8 mouse cellular contexts compared by ENCODE assay signal in genomic region chr8:84832759-84833742, GRCm38 (mm10). TPM values are rescaled to one million over a fixed set of nuclear protein-coding genes. Genes with fewer than 3 reads are reported as not detected.
DNase-seq lines count a peak whose midpoint lies in the region; ATAC-seq and TF ChIP-seq lines count a peak whose summit lies in the region.

No protein-coding gene starts in this region.

- H3K4me2 ChIP-seq in embryonic facial prominence, embryonic 12.5 days (replicated peaks): peak overlapping the region; percentile 55
- H3K4me2 ChIP-seq in intestine, embryonic 16.5 days (ENCODE audit: low read depth, low read length): peak overlapping the region; percentile 53
- H3K4me2 ChIP-seq in neural tube, embryonic 14.5 days (ENCODE audit: low read depth, low read length): peak overlapping the region; percentile 51

- ATAC-seq in embryonic facial prominence, embryonic 12.5 days (ENCODE audit: insufficient number of reproducible peaks, insufficient read depth, low FRiP score, low TSS enrichment): no peak
- no peak for ATAC-seq in intestine, embryonic 16.5 days
- no peak for ATAC-seq in neural tube, embryonic 14.5 days (ENCODE audit: low read depth)

- intact Hi-C loops in left cerebral cortex, adult 2 months (cut with DNase I): no loop called here
- intact Hi-C loops in left cerebral cortex, postnatal 14 days (cut with DNase I): no loop called here

- H3K9me3 ChIP-seq in embryonic facial prominence, embryonic 12.5 days: no peaks in the 10 kb centered on the region
- no peaks in the 10 kb centered on the region for H3K9me3 ChIP-seq in intestine, embryonic 16.5 days (ENCODE audit: control insufficient read depth, low read length)
- H3K9me3 ChIP-seq in neural tube, embryonic 14.5 days (ENCODE audit: control insufficient read depth, low read length): no peaks in the 10 kb centered on the region

- peak overlapping the region; percentile 88 for H3K9ac ChIP-seq in embryonic facial prominence, embryonic 12.5 days
- H3K9ac ChIP-seq in intestine, embryonic 16.5 days (ENCODE audit: low read depth, low read length): peak overlapping the region; percentile 100
- peak overlapping the region; percentile 85 for H3K9ac ChIP-seq in neural tube, embryonic 14.5 days (replicated peaks; ENCODE audit: low read depth, low read length)

- H3K4me1 ChIP-seq in embryonic facial prominence, embryonic 12.5 days: peaks cover 25% of the 10 kb centered on the region
- H3K4me1 ChIP-seq in intestine, embryonic 16.5 days (ENCODE audit: control insufficient read depth, insufficient read depth, low read length): peaks cover 21% of the 10 kb centered on the region
- H3K4me1 ChIP-seq in neural tube, embryonic 14.5 days (ENCODE audit: control insufficient read depth, insufficient read depth, low read length): peaks cover 13% of the 10 kb centered on the region

- peak overlapping the region; percentile 94 for H3K27ac ChIP-seq in left cerebral cortex, adult 2 months
- H3K27ac ChIP-seq in embryonic facial prominence, embryonic 12.5 days: peak overlapping the region; percentile 89
- peak overlapping the region; percentile 94; the same call in 1 of the 2 replicates for H3K27ac ChIP-seq in intestine, embryonic 16.5 days (ENCODE audit: low read length)
- H3K27ac ChIP-seq in neural tube, embryonic 14.5 days (ENCODE audit: low read depth, low read length): peak overlapping the region; percentile 90

- H3K4me3 ChIP-seq in left cerebral cortex, adult 2 months: peak overlapping the region; percentile 96
- H3K4me3 ChIP-seq in embryonic facial prominence, embryonic 12.5 days: peak overlapping the region; percentile 75
- H3K4me3 ChIP-seq in intestine, embryonic 16.5 days (ENCODE audit: low read length): peak overlapping the region; percentile 93
- H3K4me3 ChIP-seq in neural tube, embryonic 14.5 days (ENCODE audit: low read depth, low read length): peak overlapping the region; percentile 77

- TF ChIP-seq CTCF in left cerebral cortex, adult 2 months (IDR thresholded peaks at IDR 0.05): no peak; the same call in none of the 2 replicates

- peaks cover 44% of the 10 kb centered on the region for H3K36me3 ChIP-seq in embryonic facial prominence, embryonic 12.5 days
- H3K36me3 ChIP-seq in intestine, embryonic 16.5 days (ENCODE audit: control insufficient read depth, insufficient read depth, low read length): peaks cover 16% of the 10 kb centered on the region; the same call in 1 of the 2 replicates
- H3K36me3 ChIP-seq in neural tube, embryonic 14.5 days (ENCODE audit: control insufficient read depth, insufficient read depth, low read length): peaks cover 38% of the 10 kb centered on the region

- 66% methylated on average over 10 of the region's 10 CpGs for WGBS in embryonic facial prominence, embryonic 12.5 days
- 53% methylated on average over 10 of the region's 10 CpGs for WGBS in intestine, embryonic 16.5 days
- WGBS in neural tube, embryonic 14.5 days: 62% methylated on average over 10 of the region's 10 CpGs

- no peaks in the 10 kb centered on the region for H3K27me3 ChIP-seq in embryonic facial prominence, embryonic 12.5 days
- H3K27me3 ChIP-seq in intestine, embryonic 16.5 days (replicated peaks; ENCODE audit: control insufficient read depth, insufficient read depth, low read length): no peaks in the 10 kb centered on the region
- no peaks in the 10 kb centered on the region for H3K27me3 ChIP-seq in neural tube, embryonic 14.5 days (ENCODE audit: control insufficient read depth, insufficient read depth, low read length)

- DNase-seq in left cerebral cortex, adult 2 months (ENCODE audit: extremely low spot score in 1 of 2, low spot score in 2 of 2): no peak
- DNase-seq in left cerebral cortex, postnatal 14 days (ENCODE audit: low spot score in 2 of 2): no peak
- DNase-seq in thymus, postnatal 36 days: no peak
- DNase-seq in right cerebral cortex, adult 18-20 months: no peak
- no peak for DNase-seq in frontal cortex, postnatal 25 days (ENCODE audit: low spot score in 2 of 2)

RNA-seq across cellular contexts. Expression of gene Gadd45gip1, which starts 1.7 kb away (rescaled TPM):
- 10 to 100 TPM; 23.9 to 25.8 TPM for total RNA-seq in left cerebral cortex, adult 2 months (2021)
- total RNA-seq in left cerebral cortex, postnatal 14 days (2021): 10 to 100 TPM; 23.4 to 23.6 TPM
- polyA plus RNA-seq in embryonic facial prominence, embryonic 12.5 days (2016; fragmentation: Nextera tagmentation; extraction: Ambion mirVana): 46.7 and 46.8 TPM in 2 replicates
- 61.8 and 63.4 TPM in 2 replicates for polyA plus RNA-seq in intestine, embryonic 16.5 days (2015; fragmentation: Nextera tagmentation; extraction: Ambion mirVana)
- polyA plus RNA-seq in neural tube, embryonic 14.5 days (2014; fragmentation: Nextera tagmentation; extraction: Ambion mirVana): 33.1 and 39.8 TPM in 2 replicates

RNA-seq across cellular contexts. Expression of gene Rad23a, which starts 7.4 kb away (rescaled TPM):
- 10 to 100 TPM; 77.7 to 77.8 TPM for total RNA-seq in left cerebral cortex, adult 2 months (2021)
- 10 to 100 TPM; 59.5 to 72.0 TPM for total RNA-seq in left cerebral cortex, postnatal 14 days (2021)
- 96.0 TPM in 2 replicates for polyA plus RNA-seq in embryonic facial prominence, embryonic 12.5 days (2016; fragmentation: Nextera tagmentation; extraction: Ambion mirVana)
- polyA plus RNA-seq in intestine, embryonic 16.5 days (2015; fragmentation: Nextera tagmentation; extraction: Ambion mirVana): 109 and 115 TPM in 2 replicates
- 69.4 and 78.1 TPM in 2 replicates for polyA plus RNA-seq in neural tube, embryonic 14.5 days (2014; fragmentation: Nextera tagmentation; extraction: Ambion mirVana)

RNA-seq across cellular contexts. Expression of gene Dand5, which starts 10.4 kb away (rescaled TPM):
- total RNA-seq in left cerebral cortex, adult 2 months (2021): 10 to 100 TPM in 1 of 2 experiments, 1 to 10 TPM in 1; 9.7 to 11.1 TPM
- 1 to 10 TPM; 8.0 to 9.6 TPM for total RNA-seq in left cerebral cortex, postnatal 14 days (2021)
- 5.3 and 5.5 TPM in 2 replicates for polyA plus RNA-seq in embryonic facial prominence, embryonic 12.5 days (2016; fragmentation: Nextera tagmentation; extraction: Ambion mirVana)
- polyA plus RNA-seq in intestine, embryonic 16.5 days (2015; fragmentation: Nextera tagmentation; extraction: Ambion mirVana): 4.2 and 4.4 TPM in 2 replicates
- polyA plus RNA-seq in neural tube, embryonic 14.5 days (2014; fragmentation: Nextera tagmentation; extraction: Ambion mirVana): 12.3 and 16.9 TPM in 2 replicates

RNA-seq across cellular contexts. Expression of gene Calr, which starts 13.7 kb away (rescaled TPM):
- total RNA-seq in left cerebral cortex, adult 2 months (2021): 100 to 1,000 TPM; 459 to 496 TPM
- total RNA-seq in left cerebral cortex, postnatal 14 days (2021): 100 to 1,000 TPM; 495 to 553 TPM
- polyA plus RNA-seq in embryonic facial prominence, embryonic 12.5 days (2016; fragmentation: Nextera tagmentation; extraction: Ambion mirVana): 919 and 944 TPM in 2 replicates
- polyA plus RNA-seq in intestine, embryonic 16.5 days (2015; fragmentation: Nextera tagmentation; extraction: Ambion mirVana): 1,204 and 1,241 TPM in 2 replicates
- polyA plus RNA-seq in neural tube, embryonic 14.5 days (2014; fragmentation: Nextera tagmentation; extraction: Ambion mirVana): 615 and 623 TPM in 2 replicates

RNA-seq across cellular contexts. Expression of gene Farsa, which starts 23.7 kb away (rescaled TPM):
- 10 to 100 TPM; 49.8 to 50.1 TPM for total RNA-seq in left cerebral cortex, adult 2 months (2021)
- total RNA-seq in left cerebral cortex, postnatal 14 days (2021): 10 to 100 TPM; 50.1 to 51.6 TPM
- 106 and 108 TPM in 2 replicates for polyA plus RNA-seq in embryonic facial prominence, embryonic 12.5 days (2016; fragmentation: Nextera tagmentation; extraction: Ambion mirVana)
- 86.0 and 91.7 TPM in 2 replicates for polyA plus RNA-seq in intestine, embryonic 16.5 days (2015; fragmentation: Nextera tagmentation; extraction: Ambion mirVana)
- 90.9 and 98.2 TPM in 2 replicates for polyA plus RNA-seq in neural tube, embryonic 14.5 days (2014; fragmentation: Nextera tagmentation; extraction: Ambion mirVana)
